Mouse (Mus musculus): ENCODE results near the gene Cdk5. TPM values are rescaled to one million over a fixed set of nuclear protein-coding genes. Genes with fewer than 3 reads are reported as not detected.

Cdk5 gene
- total RNA-seq, 2 experiments from 2014 or later: 24.4 to 25.7 TPM

DNA sequence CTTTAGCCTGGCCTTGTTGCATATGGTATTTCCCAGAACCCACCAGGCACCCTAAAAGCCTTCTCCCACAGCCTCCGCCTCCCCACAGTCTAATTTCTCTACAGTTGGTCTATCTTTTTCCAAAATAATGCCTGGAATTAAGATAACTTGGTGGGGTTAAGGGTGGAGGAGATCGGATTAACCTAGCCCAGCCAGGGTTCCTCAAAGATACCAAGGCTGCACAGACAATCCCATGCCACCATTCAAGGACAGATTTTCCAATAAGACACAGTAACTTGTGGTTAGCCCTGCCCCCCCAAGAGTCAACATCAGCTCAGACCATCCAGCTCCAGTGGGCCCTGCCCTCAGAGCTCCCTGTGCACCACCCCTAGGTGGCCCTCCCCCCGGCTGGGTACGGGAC lies 42.8 kb downstream of the Cdk5 start:
- DNase-seq (ENCODE audit: low spot score in 2 of 2): no peak

DNA sequence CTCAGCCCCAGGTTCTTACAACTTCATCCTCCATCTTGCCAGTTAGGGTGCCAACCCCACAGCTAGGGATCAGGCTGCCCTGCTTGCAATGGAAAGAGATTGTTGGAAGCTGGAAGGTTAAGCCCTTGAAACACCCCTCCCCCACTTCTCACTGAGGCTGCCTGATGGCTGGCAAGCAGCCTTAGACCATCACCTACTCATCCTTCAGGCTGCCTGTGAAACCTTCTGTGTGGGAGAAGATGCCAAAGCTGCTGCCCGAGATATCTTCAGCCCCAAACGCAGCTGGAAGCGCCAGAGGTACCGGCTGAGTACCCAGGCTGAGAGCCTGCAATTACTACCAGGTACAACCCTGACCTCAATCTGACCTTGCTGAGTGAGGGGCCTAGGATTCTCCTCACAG lies 43.8 kb downstream of the Cdk5 start:
- DNase-seq (ENCODE audit: low spot score in 2 of 2): no peak

DNA sequence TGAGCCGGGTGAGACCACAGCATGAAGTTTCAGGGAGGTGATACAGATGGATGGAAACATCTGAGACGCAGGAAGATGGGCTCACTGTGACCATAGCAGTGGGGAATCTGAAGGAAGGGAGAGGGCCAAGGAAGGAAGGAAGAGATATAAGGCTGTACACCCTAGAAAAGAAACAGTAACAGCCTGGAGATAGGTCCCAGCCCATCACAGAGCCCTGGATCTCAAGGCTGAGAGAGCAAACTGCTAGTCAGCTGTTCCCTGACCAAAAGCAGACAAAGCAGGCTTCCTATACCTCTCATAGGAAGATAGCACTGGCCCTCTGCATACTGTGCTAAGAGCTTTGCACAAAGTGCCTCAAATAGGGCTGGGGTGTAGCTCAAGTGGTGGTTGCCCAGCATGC lies 44.6 kb downstream of the Cdk5 start:
- no peak for DNase-seq (ENCODE audit: low spot score in 2 of 2)

DNA sequence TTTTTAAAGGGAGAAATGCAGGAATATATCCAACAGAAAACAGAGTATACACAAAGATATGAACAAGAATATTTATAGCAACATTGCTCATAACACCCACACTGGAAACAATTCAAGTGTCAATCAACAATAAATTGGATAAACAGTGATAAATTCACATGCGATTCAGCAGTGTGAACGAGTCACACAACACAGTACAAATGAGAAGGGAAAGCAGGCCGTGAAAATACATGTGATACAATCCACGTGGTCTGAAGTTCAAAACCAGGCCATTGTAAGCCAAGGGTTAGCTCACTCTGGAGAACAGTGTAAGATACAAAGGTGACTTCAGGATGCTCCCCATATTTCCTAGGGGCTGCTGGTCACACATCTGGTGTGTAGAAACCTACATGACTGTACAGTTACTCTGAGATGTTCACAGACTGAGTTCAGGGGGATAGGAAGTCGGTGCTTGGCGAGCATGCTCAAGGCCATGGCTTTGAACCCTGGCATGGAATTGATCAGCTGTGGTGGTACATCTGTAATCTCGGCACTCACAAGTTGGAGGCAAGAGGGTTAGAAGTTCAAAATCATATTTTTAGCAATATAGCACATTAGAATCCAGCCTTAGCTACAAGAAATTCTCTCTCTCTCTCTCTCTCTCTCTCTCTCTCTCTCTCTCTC lies 48.5 kb downstream of the Cdk5 start:
- DNase-seq (ENCODE audit: low spot score in 2 of 2): no peak

DNA sequence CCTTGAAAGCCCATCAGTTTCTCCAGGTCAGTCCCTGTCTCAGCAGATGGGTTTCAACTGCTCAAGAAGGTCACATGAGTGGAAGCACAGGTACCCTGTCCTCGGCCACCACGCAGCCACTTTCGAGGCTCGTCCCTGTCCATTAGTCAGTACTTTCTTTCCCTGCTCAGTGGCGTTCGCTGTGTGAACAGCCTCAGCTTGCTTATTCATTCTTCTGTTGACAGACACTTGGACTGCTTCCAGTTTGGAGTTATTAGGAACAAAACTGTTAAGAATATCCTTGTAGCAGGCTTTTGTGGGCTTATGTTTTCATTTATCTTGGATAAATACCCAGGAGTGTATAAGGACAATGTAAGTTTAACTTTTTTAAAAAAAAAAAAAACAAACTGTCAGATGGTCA lies 49.1 kb downstream of the Cdk5 start:
- no peak for DNase-seq (ENCODE audit: low spot score in 2 of 2)

DNA sequence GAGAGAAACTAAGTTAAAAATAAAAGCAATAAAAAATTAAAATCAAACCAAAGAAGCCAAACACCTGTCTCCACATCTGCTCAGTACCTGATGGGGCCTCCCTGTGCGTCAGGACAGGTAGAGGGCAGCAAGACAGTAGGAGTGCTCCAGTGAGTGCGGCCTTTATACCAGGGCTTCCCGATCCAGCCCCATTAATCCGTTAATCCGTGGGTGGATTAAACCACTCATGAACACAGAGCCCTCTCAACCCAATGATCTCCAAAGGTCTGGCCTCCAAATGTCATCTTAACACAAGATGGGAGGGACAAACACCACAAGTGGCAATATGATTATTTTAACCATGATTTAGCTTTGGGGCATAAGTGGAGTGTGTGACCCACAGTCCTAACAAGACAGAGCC lies 49.5 kb downstream of the Cdk5 start:
- DNase-seq (ENCODE audit: low spot score in 2 of 2): no peak

DNA sequence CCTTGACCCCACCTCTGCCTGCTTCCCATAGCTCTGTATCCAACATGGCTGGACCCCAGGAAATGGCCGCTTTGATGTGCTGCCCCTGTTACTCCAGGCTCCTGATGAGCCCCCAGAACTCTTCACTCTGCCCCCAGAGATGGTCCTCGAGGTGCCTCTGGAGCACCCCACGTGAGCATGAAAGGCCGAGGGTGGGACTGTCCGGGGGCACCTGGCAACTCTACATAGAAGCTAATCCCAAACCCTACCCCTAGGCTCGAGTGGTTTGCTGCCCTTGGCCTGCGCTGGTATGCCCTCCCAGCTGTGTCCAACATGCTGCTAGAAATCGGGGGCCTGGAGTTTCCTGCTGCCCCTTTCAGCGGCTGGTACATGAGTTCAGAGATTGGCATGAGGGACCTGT lies 53.6 kb downstream of the Cdk5 start:
- DNase-seq (ENCODE audit: low spot score in 2 of 2): no peak

Other genes with a start within 250 kb of the Cdk5 start
- gene Kcnh2, start 71.9 kb downstream of the Cdk5 start, total RNA-seq (2021): 10 to 100 TPM; 22.4 to 24.6 TPM
- 10 to 100 TPM; 10.4 to 11.7 TPM for gene Nos3, start 58.7 kb downstream of the Cdk5 start, total RNA-seq (2021)
- under 1 TPM; 0.67 to 0.86 TPM for gene Atg9b, start 31.4 kb downstream of the Cdk5 start, total RNA-seq (2021)
- gene Abcb8, start 29.9 kb downstream of the Cdk5 start, total RNA-seq (2021): 10 to 100 TPM; 48.0 to 51.9 TPM
- under 1 TPM; 0.22 to 0.52 TPM for gene Asic3, start 10.1 kb downstream of the Cdk5 start, total RNA-seq (2021)
- 10 to 100 TPM; 40.3 to 42.6 TPM for gene Slc4a2, start 307 bp upstream of the Cdk5 start, total RNA-seq (2021)
- 100 to 1,000 TPM; 129 to 132 TPM for gene Fastk, start 21.8 kb upstream of the Cdk5 start, total RNA-seq (2021)
- gene Tmub1, start 24.3 kb upstream of the Cdk5 start, total RNA-seq (2021): 1 to 10 TPM; 6.7 to 7.0 TPM
- gene Agap3, start 28.6 kb upstream of the Cdk5 start, total RNA-seq (2021): 10 to 100 TPM; 80.9 to 90.9 TPM
- under 1 TPM in 1 of 2 experiments, not detected in 1; 0.10 TPM for gene Gbx1, start 103.7 kb upstream of the Cdk5 start, total RNA-seq (2021)
- gene Asb10, start 117.4 kb upstream of the Cdk5 start, total RNA-seq (2021): 10 to 100 TPM; 32.8 to 34.8 TPM
- gene 4931409K22Rik, start 133.3 kb upstream of the Cdk5 start, total RNA-seq (2021): not detected
- gene Abcf2, start 153.9 kb upstream of the Cdk5 start, total RNA-seq (2021): 10 to 100 TPM; 60.6 to 61.0 TPM
- 10 to 100 TPM; 34.4 to 36.7 TPM for gene Chpf2, start 163.2 kb upstream of the Cdk5 start, total RNA-seq (2021)
- gene Smarcd3, start 200.9 kb upstream of the Cdk5 start, total RNA-seq (2021): 100 to 1,000 TPM; 131 to 137 TPM